Mouse (Mus musculus) T-helper 17 cell (primary cell): ENCODE results near the gene Map3k12.

Source experiments
- in situ Hi-C, 2 experiments: fragments of 300-600 bp; cut with MboI, MseI; formaldehyde crosslinking; loops; 1 replicate in 1 of 2; 2 replicates in 1 of 2; pipeline ENCODE4 v1.15.1; 2025; ENCODE audit warnings: high pct_unique_total_duplicates in 2 of 2

The Map3k12 gene

GRCm38 (mm10) chr15:102519211-102520141 is 2.6 kb upstream of the Map3k12 start:
- in situ Hi-C loops, result loop anchor here in 1 of 2 experiments (25.0 kb wide), 1 partner anchor 718 kb away; the partner anchor contains the start of genes Cbx5 and Hnrnpa1

- in situ Hi-C loops, result loop anchor here in 1 of 2 experiments (25.0 kb wide), 1 partner anchor 718 kb away; the partner anchor contains the start of genes Cbx5 and Hnrnpa1
These were observed 2.0 kb upstream of the Map3k12 start for GRCm38 (mm10) chr15:102518859-102519201.

GRCm38 (mm10) chr15:102517976-102518858 is 1.4 kb upstream of the Map3k12 start, which contains the start of gene Tarbp2:
Gene Tarbp2 (plus strand): TSS chr15:102518192.
- in situ Hi-C loops, result loop anchor here in 1 of 2 experiments (25.0 kb wide), 1 partner anchor 719 kb away; the partner anchor contains the start of genes Cbx5 and Hnrnpa1

GRCm38 (mm10) chr15:102517631-102517975 is 739 bp upstream of the Map3k12 start:
- in situ Hi-C loops, result loop anchor here in 1 of 2 experiments (25.0 kb wide), 1 partner anchor 720 kb away; the partner anchor contains the start of genes Cbx5 and Hnrnpa1

- in situ Hi-C loops, result loop anchor here in 1 of 2 experiments (25.0 kb wide), 1 partner anchor 721 kb away; the partner anchor contains the start of genes Cbx5 and Hnrnpa1
These were observed 571 bp downstream of the Map3k12 start for GRCm38 (mm10) chr15:102516293-102516692.

- in situ Hi-C loops, result loop anchor here in 1 of 2 experiments (25.0 kb wide), 1 partner anchor 722 kb away; the partner anchor contains the start of genes Cbx5 and Hnrnpa1
These were observed 1.1 kb downstream of the Map3k12 start for GRCm38 (mm10) chr15:102515791-102516190.

GRCm38 (mm10) chr15:102515261-102515660 is 1.6 kb downstream of the Map3k12 start:
- in situ Hi-C loops, result loop anchor here in 1 of 2 experiments (25.0 kb wide), 1 partner anchor 722 kb away; the partner anchor contains the start of genes Cbx5 and Hnrnpa1

GRCm38 (mm10) chr15:102513004-102513403 is 3.9 kb downstream of the Map3k12 start:
- in situ Hi-C loops, result loop anchor here in 1 of 2 experiments (25.0 kb wide), 1 partner anchor 724 kb away; the partner anchor contains the start of genes Cbx5 and Hnrnpa1

- in situ Hi-C loops, result loop anchor here in 1 of 2 experiments (25.0 kb wide), 1 partner anchor 725 kb away; the partner anchor contains the start of genes Cbx5 and Hnrnpa1
These were observed 4.4 kb downstream of the Map3k12 start for GRCm38 (mm10) chr15:102512471-102512870.

GRCm38 (mm10) chr15:102512010-102512409 is 4.9 kb downstream of the Map3k12 start:
- in situ Hi-C loops, result loop anchor here in 1 of 2 experiments (25.0 kb wide), 1 partner anchor 725 kb away; the partner anchor contains the start of genes Cbx5 and Hnrnpa1

GRCm38 (mm10) chr15:102511285-102511833 is 5.5 kb downstream of the Map3k12 start:
- in situ Hi-C loops, result loop anchor here in 1 of 2 experiments (25.0 kb wide), 1 partner anchor 726 kb away; the partner anchor contains the start of genes Cbx5 and Hnrnpa1

GRCm38 (mm10) chr15:102510590-102511284 is 6.1 kb downstream of the Map3k12 start:
- in situ Hi-C loops, result loop anchor here in 1 of 2 experiments (25.0 kb wide), 1 partner anchor 727 kb away; the partner anchor contains the start of genes Cbx5 and Hnrnpa1

- in situ Hi-C loops, result loop anchor here in 1 of 2 experiments (25.0 kb wide), 1 partner anchor 727 kb away; the partner anchor contains the start of genes Cbx5 and Hnrnpa1
These were observed 6.8 kb downstream of the Map3k12 start for GRCm38 (mm10) chr15:102510110-102510509.

- in situ Hi-C loops, result loop anchor here (10.0 to 25.0 kb wide), 2 partner anchors 424 to 729 kb away; partner anchors contain the start of genes Cbx5 (in 1 of the 2) and Hnrnpa1 (in 1 of the 2)
These were observed 8.5 kb downstream of the Map3k12 start for GRCm38 (mm10) chr15:102508336-102508735.

- in situ Hi-C loops, result loop anchor here (10.0 to 25.0 kb wide), 2 partner anchors 423 to 730 kb away; partner anchors contain the start of genes Cbx5 (in 1 of the 2) and Hnrnpa1 (in 1 of the 2)
These were observed 9.3 kb downstream of the Map3k12 start for GRCm38 (mm10) chr15:102507561-102507960.

- in situ Hi-C loops, result loop anchor here (10.0 to 25.0 kb wide), 2 partner anchors 422 to 730 kb away; partner anchors contain the start of genes Cbx5 (in 1 of the 2) and Hnrnpa1 (in 1 of the 2)
These were observed 10.0 kb downstream of the Map3k12 start for GRCm38 (mm10) chr15:102506864-102507263.

- in situ Hi-C loops, result loop anchor here (10.0 to 25.0 kb wide), 2 partner anchors 422 to 731 kb away; partner anchors contain the start of genes Cbx5 (in 1 of the 2) and Hnrnpa1 (in 1 of the 2)
These were observed 10.4 kb downstream of the Map3k12 start for GRCm38 (mm10) chr15:102506464-102506830.

- in situ Hi-C loops, result loop anchor here (10.0 to 25.0 kb wide), 2 partner anchors 421 to 731 kb away; partner anchors contain the start of genes Cbx5 (in 1 of the 2) and Hnrnpa1 (in 1 of the 2)
These were observed 10.9 kb downstream of the Map3k12 start for GRCm38 (mm10) chr15:102505770-102506463.
